Mouse (Mus musculus) left cerebral cortex, adult 9 months (tissue): ENCODE data around the gene Fam217b.

Experiments
- DNase-seq, 2 experiments: peaks; one replicate each; pipeline ENCODE4 v3.0.0; 2022; ENCODE audit warnings: low spot score in 2 of 2

Gene Fam217b

GRCm38 (mm10) chr2:178437311-178437710 lies 23.0 kb downstream of the Fam217b start:
- DNase-seq, result peak in 1 of 2 experiments; percentile 27

DNA sequence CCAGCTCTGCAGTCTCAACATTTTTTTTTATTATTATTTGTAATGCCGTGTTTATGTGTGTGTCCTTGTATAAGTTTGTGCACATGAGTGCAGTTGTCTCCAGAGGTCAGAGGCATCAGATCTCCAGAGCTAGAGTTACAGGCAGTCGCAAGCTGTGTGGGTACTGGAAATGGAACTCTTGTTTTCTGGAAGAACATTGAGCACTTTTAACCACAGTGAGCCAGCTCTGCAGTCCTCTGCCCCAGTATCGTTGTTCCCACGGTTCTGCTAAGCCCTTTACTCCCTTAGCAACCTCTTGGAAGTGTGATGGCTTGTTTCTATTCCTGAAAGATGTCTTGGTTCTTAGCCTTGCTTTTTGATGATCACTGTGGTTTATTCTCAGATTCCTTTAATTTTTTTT lies 35.1 kb downstream of the Fam217b start:
- DNase-seq, result no peak

GRCm38 (mm10) chr2:178450236-178450635 lies 35.9 kb downstream of the Fam217b start:
- no peak for DNase-seq

DNA sequence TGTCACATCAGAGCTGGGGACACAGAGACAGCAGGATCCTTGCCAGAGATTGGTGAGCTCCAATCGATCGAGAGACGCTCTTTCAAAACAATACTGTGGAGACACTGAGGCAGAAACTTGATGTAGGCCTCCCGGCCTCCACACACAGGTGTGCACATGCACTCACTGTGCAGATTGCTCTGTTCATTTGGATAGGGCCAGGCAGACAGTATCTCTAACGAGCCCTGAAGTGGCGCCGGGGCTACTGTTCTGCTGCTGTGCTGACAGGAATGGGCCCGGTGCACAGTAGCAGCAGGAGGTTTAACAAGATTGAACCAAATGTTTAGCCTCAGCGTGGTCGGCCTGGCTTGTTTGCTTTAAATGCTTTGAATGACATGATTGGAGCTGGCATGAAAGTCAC lies 36.6 kb downstream of the Fam217b start:
- DNase-seq, result no peak

DNA sequence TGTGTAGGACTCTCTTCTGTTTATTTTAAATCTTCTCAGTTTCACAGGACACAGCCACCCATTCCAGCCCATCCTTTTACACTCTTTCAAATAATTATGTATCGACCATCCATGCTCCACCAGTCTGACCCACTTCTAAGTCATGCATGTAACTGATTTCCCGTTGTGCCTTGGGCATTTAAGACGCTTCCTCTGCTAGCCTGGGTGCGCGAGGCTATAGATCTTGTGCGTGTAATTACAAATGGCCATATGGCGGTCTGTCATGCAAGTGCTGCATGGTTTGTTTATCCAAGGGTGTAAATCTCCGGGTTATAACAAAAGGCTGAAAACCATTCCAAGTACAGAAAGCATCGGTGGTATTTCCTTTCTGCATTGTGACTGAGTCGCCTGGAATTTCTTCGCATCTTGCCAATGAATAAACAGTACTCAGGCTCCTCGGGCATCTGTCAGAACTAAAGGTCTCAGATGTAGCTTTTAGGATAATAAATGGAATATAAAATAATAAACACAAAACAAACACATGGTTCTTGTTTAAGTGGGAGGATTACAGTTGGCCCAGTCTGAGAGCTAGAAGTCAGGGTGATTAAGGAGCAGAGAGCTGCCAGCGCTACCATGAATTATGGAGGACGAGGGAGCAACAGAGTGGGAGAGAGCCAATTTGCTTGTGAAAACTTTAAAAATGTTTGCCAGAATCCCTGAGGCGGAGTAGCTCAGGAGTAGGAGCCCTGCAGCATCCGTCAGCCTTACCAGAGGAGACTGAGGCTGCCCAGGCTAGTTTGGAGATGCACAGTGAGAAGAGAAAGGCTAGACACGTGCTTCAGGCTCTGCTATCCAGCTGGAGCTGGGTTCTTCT lies 40.6 kb downstream of the Fam217b start:
- DNase-seq, result no peak

- no peak for DNase-seq
Observed at GRCm38 (mm10) chr2:178457414-178457813, 43.1 kb downstream of the Fam217b start.

- DNase-seq, result no peak
Observed at GRCm38 (mm10) chr2:178460353-178460752, 46.0 kb downstream of the Fam217b start.

DNA sequence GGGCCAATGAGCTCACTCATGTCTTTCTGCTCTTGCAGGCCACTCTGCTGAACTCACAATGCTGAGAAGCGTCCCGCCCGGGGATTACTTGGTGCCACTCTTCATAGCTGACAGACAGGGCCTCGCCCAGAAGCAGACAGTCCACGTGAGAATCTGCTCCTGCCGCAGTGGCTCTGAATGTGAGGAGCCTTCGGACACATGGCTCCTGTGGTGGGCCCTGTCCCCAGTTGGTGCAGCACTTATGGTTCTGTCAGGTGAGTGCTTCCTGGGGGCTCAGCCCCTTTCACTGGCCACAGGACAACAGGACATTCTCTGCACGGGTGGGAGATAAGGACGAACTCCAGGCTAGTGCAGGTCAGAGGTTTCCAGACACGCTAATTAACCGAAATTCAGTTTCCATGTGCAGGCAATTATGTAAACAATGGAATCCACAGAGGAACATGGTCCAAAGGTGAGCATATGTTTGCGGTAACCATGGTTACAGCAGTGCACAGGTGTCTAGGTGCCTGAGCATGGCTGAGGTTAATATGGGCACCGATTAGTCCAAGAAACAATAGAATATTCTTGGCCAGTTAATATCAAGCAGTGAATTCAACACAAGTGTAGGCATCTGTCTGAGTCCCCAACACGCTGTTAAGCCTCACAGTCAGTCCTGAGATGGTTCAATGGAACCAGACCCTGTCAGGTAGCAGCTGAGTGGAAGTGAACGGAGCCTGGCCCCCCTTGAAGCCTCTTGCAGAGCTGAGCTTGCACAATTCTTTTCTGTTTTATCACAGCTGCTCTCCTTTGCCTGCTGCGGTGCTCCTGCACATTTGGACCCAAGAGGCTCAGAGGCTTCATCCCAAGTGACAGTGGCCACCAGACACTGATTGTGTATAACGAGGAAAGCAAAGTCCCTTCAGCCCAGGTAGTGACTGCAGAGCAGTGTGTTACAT lies 57.5 kb downstream of the Fam217b start:
- DNase-seq, result no peak

DNA sequence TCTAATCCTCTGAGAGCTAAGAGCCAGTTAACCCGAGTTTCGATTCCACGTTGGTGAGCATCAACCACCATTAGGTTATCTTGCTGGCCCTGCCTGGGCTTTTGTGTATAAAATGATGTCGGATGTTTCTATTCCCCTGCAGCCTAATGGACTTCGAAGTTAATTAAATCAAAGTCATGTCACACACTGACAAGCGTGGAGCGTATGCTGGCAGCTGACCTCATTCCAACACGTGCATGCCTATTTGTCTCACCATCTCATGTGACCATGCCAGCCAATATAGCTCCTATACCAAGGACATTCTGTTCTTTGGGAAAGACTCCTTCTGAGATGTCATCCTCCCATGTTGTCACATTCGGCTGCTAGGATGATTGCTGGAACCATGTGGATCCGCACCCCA lies 59.6 kb downstream of the Fam217b start:
- no peak for DNase-seq
